Mouse (Mus musculus): ENCODE measurements around the gene Lsm7. TPM values are rescaled to one million over a fixed set of nuclear protein-coding genes. Genes with fewer than 3 reads are reported as not detected.

Gene Lsm7
- polyA plus RNA-seq (2014; fragmentation: Nextera tagmentation; extraction: Ambion mirVana): 406 and 412 TPM in 2 replicates

DNA sequence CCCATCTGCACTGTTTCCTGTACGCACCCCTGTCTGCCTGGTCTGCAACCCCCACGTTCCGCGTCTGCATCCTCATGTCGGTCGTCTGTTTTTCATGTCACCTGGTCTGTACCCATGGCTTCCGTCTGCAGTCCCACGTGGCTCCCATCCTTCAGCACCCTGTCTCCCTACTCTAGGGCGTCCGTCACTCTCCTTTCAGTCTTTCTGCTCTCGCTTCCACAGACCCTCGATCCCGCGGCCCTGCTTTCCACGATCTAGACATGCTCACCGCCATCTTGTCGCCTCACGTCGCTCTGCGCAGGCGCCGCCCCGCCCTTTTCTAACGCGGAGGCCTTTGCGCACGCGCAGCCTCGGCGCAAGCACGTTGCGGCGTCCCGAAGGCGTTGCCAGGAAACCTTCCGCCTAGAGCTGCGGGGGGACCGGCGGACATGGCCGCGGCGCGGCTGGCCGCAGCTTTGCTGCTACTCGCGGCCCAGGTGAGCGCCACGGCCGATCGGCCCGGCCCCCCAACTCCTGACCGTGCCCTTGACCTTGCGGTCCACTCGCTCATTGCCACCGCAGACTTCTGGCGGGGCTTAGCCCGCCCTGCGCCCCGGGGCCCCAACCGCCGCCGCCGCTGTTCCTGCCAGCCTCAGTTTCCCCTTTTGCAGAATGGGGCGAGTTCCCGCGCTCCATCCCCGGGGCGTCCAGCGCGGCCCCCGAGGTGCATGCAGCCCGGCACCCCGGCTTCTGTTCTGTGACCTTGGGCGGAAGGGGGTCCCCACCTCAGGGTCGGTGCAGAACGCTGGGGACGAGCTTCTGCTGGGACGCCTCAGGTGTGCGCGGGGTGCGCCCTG, at the start of gene Lsm7, which contains the start of gene Sppl2b:
Gene Lsm7, minus strand, starts transcription at position 297 of the 836 bp plus-strand sequence.
Gene Sppl2b, plus strand, starts transcription at position 363 of the 836 bp plus-strand sequence.
- Histone ChIP-seq H3K4me1 (replicated peaks; ENCODE audit: control insufficient read depth, insufficient read depth, low read length) (peaks cover 17% of the 10 kb centered on the region), H3K9me3 (ENCODE audit: control insufficient read depth, low read length) (no peaks in the 10 kb centered on the region), H3K9ac (ENCODE audit: low read length) (peak within 1 kb of the TSS; percentile 80), H3K4me3 (ENCODE audit: low read depth, low read length) (peak within 1 kb of the TSS; percentile 99), H3K27ac (ENCODE audit: low read depth) (peak within 1 kb of the TSS; percentile 16; the same call in 1 of the 2 replicates), H3K36me3 (ENCODE audit: control insufficient read depth, insufficient read depth, low read length) (peaks cover 23% of the 10 kb centered on the region), H3K27me3 (replicated peaks; ENCODE audit: control insufficient read depth, insufficient read depth, low read length) (no peaks in the 10 kb centered on the region), H3K4me2 (ENCODE audit: low read length) (peak within 1 kb of the TSS; percentile 99)
- ATAC-seq (replicated peaks; ENCODE audit: low FRiP score, low TSS enrichment, low read depth): peak; percentile 76
- peak; percentile 97 for DNase-seq (ENCODE audit: low spot score)
- under 1% methylated on average over 81 of the region's 81 CpGs for WGBS

DNA sequence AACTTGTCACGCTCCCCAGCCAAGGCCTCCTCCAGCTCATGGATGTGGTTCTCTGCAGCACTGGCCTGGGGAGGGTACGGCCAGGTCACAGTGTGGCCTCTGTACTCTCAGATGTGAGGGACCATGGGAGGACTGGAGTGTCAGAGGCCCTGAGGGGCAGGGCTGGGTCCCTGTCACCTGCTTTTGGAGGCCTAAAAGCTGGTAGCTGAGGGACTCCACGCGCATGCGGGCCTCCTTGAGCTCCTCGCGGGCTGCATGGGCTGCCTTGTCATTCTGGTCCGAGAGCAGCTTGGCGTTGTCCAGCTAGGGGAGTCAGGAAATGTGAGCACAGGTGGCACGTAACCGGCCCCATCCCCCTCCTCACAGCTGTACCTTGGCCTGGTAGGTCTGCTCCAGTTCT, 49.7 kb upstream of the Lsm7 start:
- Histone ChIP-seq H3K9ac (ENCODE audit: low read length) (no peak overlapping the region), H3K9me3 (ENCODE audit: control insufficient read depth, low read length) (no peaks in the 10 kb centered on the region), H3K36me3 (ENCODE audit: control insufficient read depth, insufficient read depth, low read length) (peaks cover 75% of the 10 kb centered on the region), H3K4me1 (replicated peaks; ENCODE audit: control insufficient read depth, insufficient read depth, low read length) (peaks cover 2% of the 10 kb centered on the region), H3K4me2 (ENCODE audit: low read length) (no peak overlapping the region), H3K4me3 (ENCODE audit: low read depth, low read length) (no peak overlapping the region), H3K27ac (ENCODE audit: low read depth) (no peak overlapping the region), H3K27me3 (replicated peaks; ENCODE audit: control insufficient read depth, insufficient read depth, low read length) (no peaks in the 10 kb centered on the region)
- WGBS: 92% methylated on average over 11 of the region's 11 CpGs
- ATAC-seq (replicated peaks; ENCODE audit: low FRiP score, low TSS enrichment, low read depth) (no peak), DNase-seq (ENCODE audit: low spot score) (no peak)

DNA sequence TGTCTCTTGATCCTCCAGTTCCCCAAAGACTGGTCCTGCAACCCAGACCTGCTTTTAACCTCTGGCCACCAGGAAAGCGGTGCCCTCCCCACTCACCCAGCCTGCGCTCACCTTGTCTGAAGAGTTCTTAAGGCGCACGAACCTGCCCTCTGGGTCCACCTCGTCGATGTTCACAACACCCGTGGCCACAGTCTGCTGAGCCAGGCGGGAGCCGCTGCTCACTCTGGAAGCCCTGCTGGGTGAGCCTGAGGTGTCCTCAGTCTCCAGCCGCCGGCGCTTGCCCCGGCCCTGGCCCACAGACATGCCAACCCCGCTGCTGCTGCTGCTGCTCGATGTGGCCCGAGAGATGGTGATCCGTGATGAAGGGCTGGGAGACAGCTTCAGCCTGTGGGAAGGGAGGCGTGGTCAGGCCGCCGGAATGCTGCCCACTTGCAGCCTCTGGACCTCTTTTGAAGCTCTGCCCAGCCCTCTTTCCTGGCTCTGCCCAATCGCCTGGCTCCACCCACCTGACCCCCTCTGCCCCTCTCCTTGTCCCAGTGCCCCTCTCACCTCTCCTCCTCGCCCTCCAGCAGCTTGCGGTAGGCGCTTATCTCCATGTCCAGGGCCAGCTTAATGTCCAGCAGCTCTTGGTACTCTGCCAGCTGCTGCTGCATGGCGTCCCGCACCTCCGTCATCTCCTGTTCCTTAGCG, 49.1 kb upstream of the Lsm7 start:
- WGBS: 89% methylated on average over 28 of the region's 28 CpGs
- H3K9ac ChIP-seq (ENCODE audit: low read length): no peak overlapping the region
- H3K4me2 ChIP-seq (ENCODE audit: low read length): no peak overlapping the region
- H3K4me1 ChIP-seq (replicated peaks; ENCODE audit: control insufficient read depth, insufficient read depth, low read length): peaks cover 7% of the 10 kb centered on the region
- no peak overlapping the region for H3K27ac ChIP-seq (ENCODE audit: low read depth)
- no peak overlapping the region for H3K4me3 ChIP-seq (ENCODE audit: low read depth, low read length)
- peaks cover 74% of the 10 kb centered on the region for H3K36me3 ChIP-seq (ENCODE audit: control insufficient read depth, insufficient read depth, low read length)
- no peak for DNase-seq (ENCODE audit: low spot score)
- no peaks in the 10 kb centered on the region for H3K27me3 ChIP-seq (replicated peaks; ENCODE audit: control insufficient read depth, insufficient read depth, low read length)
- H3K9me3 ChIP-seq (ENCODE audit: control insufficient read depth, low read length): no peaks in the 10 kb centered on the region
- no peak for ATAC-seq (replicated peaks; ENCODE audit: low FRiP score, low TSS enrichment, low read depth)

DNA sequence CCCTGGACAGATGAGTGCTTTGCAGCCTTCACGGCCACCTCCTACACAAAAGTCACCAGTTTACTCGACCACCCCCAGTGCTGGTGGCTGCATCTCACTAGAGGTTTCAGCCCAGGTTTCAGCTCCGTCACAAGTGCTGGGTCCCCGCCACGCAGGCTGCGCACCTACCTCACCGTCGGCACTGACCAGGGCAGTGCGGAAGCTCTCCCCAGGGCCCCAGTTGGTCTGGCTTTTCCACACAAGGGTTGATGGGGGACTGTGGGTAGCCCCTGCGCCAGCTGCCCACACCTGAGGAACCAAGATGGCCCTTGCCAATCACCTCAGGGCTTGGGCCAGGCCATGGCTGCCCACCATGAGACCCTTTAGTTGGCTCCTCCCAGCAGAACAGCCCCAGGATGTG, 48.3 kb upstream of the Lsm7 start:
- ATAC-seq (replicated peaks; ENCODE audit: low FRiP score, low TSS enrichment, low read depth): no peak
- H3K27me3 ChIP-seq (replicated peaks; ENCODE audit: control insufficient read depth, insufficient read depth, low read length): no peaks in the 10 kb centered on the region
- H3K36me3 ChIP-seq (ENCODE audit: control insufficient read depth, insufficient read depth, low read length): peaks cover 74% of the 10 kb centered on the region
- H3K4me3 ChIP-seq (ENCODE audit: low read depth, low read length): no peak overlapping the region
- no peak overlapping the region for H3K4me2 ChIP-seq (ENCODE audit: low read length)
- H3K9me3 ChIP-seq (ENCODE audit: control insufficient read depth, low read length): no peaks in the 10 kb centered on the region
- DNase-seq (ENCODE audit: low spot score): no peak
- no peak overlapping the region for H3K27ac ChIP-seq (ENCODE audit: low read depth)
- 92% methylated on average over 10 of the region's 10 CpGs for WGBS
- H3K9ac ChIP-seq (ENCODE audit: low read length): no peak overlapping the region
- peaks cover 9% of the 10 kb centered on the region for H3K4me1 ChIP-seq (replicated peaks; ENCODE audit: control insufficient read depth, insufficient read depth, low read length)

DNA sequence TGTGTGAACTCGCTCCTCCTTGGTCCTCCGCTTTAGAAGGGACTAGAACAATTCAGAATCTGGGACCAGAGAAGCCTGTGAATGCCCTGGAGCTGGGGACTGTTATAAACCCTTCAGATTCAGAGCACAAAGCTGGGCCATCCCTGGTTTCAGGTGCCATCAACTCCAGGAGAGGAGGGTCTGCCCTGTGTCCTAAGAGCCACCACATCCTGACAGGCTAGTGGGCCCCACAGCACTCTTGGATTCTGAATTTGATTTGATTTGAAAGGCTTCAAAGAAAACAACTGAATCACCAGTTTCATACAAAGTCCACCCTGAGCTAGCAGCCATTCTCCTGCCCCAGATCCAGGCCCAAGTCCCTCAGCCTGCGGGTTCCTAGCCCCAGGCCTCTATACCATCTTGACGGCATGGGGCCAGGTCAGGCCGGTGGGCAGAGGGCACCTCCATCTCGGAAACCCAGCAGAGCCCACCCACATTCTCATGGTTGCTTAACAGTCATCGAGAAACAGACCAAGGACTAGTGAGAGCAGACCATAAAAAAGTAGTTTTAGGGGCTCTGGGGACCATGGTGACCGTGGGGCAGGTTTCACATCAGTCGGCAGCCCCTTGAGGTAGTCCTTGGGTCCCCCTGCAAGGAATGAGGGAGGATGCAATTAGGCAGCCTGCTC, 47.4 kb upstream of the Lsm7 start:
- H3K27me3 ChIP-seq (replicated peaks; ENCODE audit: control insufficient read depth, insufficient read depth, low read length): no peaks in the 10 kb centered on the region
- WGBS: 93% methylated on average over 9 of the region's 9 CpGs
- ATAC-seq (replicated peaks; ENCODE audit: low FRiP score, low TSS enrichment, low read depth): no peak
- H3K27ac ChIP-seq (ENCODE audit: low read depth): no peak overlapping the region
- no peak overlapping the region for H3K9ac ChIP-seq (ENCODE audit: low read length)
- DNase-seq (ENCODE audit: low spot score): no peak
- peaks cover 65% of the 10 kb centered on the region for H3K36me3 ChIP-seq (ENCODE audit: control insufficient read depth, insufficient read depth, low read length)
- H3K4me1 ChIP-seq (replicated peaks; ENCODE audit: control insufficient read depth, insufficient read depth, low read length): peaks cover 12% of the 10 kb centered on the region
- H3K4me2 ChIP-seq (ENCODE audit: low read length): no peak overlapping the region
- H3K4me3 ChIP-seq (ENCODE audit: low read depth, low read length): no peak overlapping the region
- H3K9me3 ChIP-seq (ENCODE audit: control insufficient read depth, low read length): no peaks in the 10 kb centered on the region

DNA sequence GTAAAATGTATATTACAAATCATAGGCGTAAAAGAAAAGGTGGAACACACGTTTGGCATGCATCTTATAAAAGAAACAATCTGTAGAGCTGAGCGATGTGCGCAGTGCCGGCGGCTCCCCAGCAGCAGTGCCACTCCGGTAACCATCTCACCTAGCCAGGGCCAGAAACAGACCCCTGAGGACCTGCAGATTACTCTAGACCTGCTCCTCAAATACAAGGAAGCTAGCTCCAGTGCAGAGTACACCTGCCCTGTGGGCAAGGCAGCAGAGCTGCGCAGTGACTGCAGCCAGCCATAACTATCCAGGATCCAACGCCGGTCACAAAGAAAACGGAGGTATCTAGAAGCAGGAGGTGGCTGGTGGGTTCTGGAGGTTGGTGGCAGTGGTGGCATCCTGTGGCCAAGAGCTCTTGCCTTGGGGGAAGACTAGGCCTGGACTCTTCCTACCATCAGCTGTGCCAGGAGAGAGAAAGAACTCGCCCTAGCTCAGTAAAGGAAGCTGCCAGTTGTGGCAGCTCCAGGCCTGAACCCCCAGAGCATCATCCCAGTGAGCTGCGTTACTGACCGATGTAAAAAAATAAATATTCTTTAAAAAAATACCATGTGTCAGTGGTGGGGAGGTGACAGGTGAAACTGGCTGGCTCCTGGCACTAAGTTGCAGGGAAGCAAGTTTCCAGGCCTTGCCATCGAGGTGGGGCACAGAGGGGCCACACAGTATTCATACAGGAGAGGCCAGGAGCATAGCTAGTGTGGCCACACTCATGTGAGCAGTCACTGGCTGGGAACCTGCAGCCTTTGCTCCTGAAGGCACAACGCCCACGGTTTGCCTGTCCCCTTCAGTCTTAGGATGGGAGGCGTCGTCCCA, 46.6 kb upstream of the Lsm7 start:
- WGBS: 86% methylated on average over 19 of the region's 19 CpGs
- H3K9me3 ChIP-seq (ENCODE audit: control insufficient read depth, low read length): no peaks in the 10 kb centered on the region
- 0 out of 2 replicates have a peak overlapping the region, but pooled peaks have one; percentile 15 for H3K4me3 ChIP-seq (ENCODE audit: low read depth, low read length)
- no peaks in the 10 kb centered on the region for H3K27me3 ChIP-seq (replicated peaks; ENCODE audit: control insufficient read depth, insufficient read depth, low read length)
- no peak overlapping the region for H3K27ac ChIP-seq (ENCODE audit: low read depth)
- no peak for DNase-seq (ENCODE audit: low spot score)
- peak overlapping the region; percentile 20; the same call in 1 of the 2 replicates for H3K9ac ChIP-seq (ENCODE audit: low read length)
- ATAC-seq (replicated peaks; ENCODE audit: low FRiP score, low TSS enrichment, low read depth): no peak
- H3K4me1 ChIP-seq (replicated peaks; ENCODE audit: control insufficient read depth, insufficient read depth, low read length): peaks cover 12% of the 10 kb centered on the region
- H3K4me2 ChIP-seq (ENCODE audit: low read length): peak overlapping the region; percentile 43
- peaks cover 61% of the 10 kb centered on the region for H3K36me3 ChIP-seq (ENCODE audit: control insufficient read depth, insufficient read depth, low read length)

DNA sequence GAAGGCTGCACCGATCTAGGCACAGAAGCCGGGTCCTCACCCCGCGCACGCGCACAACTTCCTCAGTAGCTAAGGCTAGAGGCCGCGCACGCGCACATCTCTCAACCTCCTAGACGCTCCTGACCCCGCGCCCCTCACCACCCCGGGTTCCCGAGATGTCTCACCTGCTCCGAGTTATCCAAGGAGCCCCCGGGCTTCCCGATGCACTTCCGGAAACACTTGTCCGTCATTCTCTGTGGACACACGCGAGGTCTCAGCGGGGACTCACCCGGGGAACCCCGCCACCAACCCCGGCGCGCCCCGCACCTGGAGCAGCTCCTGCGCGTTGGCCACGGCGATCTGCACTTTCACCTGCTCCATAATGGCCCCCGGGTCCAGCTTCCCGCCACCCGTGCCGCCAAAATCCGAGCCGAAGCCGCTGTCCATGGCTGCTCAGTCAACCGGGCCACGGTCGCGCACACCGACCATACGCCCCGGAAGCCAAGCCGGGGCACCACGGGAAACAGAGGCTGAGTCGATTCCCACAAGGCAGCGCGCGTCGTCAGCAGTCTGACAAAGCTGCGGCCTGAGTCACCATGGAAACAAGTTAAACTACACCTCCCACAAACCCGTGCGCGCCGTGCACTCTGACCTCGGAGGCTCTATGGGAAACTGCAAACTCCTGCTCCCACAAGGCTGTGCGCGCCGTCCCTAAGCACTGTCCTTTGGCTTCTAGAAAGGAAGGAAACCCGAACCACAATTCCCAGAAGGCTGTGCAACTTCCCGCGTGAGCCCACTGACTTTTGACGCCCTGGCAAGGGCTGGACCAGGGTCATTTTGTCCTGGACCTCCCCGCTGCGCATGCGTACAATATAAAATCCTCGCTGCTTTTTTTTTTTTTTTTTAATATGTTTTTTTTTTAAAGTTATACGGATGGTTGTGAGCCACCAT, 45.6 kb upstream of the Lsm7 start, which contains the start of gene Timm13:
Gene Timm13, minus strand, starts transcription at position 652 of the 930 bp plus-strand sequence.
- Histone ChIP-seq H3K4me3 (ENCODE audit: low read depth, low read length) (peak within 1 kb of the TSS; percentile 86), H3K27ac (ENCODE audit: low read depth) (0 out of 2 replicates have a peak within 1 kb of the TSS, but pooled peaks have one; percentile 27), H3K36me3 (ENCODE audit: control insufficient read depth, insufficient read depth, low read length) (peaks cover 50% of the 10 kb centered on the region), H3K27me3 (replicated peaks; ENCODE audit: control insufficient read depth, insufficient read depth, low read length) (no peaks in the 10 kb centered on the region), H3K4me2 (ENCODE audit: low read length) (peak within 1 kb of the TSS; percentile 94), H3K4me1 (replicated peaks; ENCODE audit: control insufficient read depth, insufficient read depth, low read length) (peaks cover 12% of the 10 kb centered on the region), H3K9ac (ENCODE audit: low read length) (peak within 1 kb of the TSS; percentile 72), H3K9me3 (ENCODE audit: control insufficient read depth, low read length) (no peaks in the 10 kb centered on the region)
- peak; percentile 92 for ATAC-seq (replicated peaks; ENCODE audit: low FRiP score, low TSS enrichment, low read depth)
- DNase-seq (ENCODE audit: low spot score): peak; percentile 98
- WGBS: under 1% methylated on average over 72 of the region's 72 CpGs
